In genomic region chr4:141897225-141897624, GRCm38 (mm10) we compare ENCODE assay signal across 14 mouse cellular contexts. TPM values are rescaled to one million over a fixed set of nuclear protein-coding genes. Genes with fewer than 3 reads are reported as not detected.
DNase-seq lines count a peak whose midpoint lies in the region; ATAC-seq and TF ChIP-seq lines count a peak whose summit lies in the region.
"Had no signal": no experiment of that assay in that cellular context is flagged by ENCODE, and none has a peak within 500 bp of the region (broad histone marks: within the 10 kb centered on the region; RNA-seq: fewer than 3 reads in every experiment).

No protein-coding gene starts in this region.

- peak; percentile 27; the same call in 1 of the 2 replicates for ATAC-seq in forebrain, embryonic 16.5 days
- ATAC-seq in midbrain, postnatal 0 days (ENCODE audit: low FRiP score), result no peak
- ATAC-seq: liver, embryonic 12.5 days had no signal

- H3K9me3 ChIP-seq in forebrain, embryonic 16.5 days (ENCODE audit: control insufficient read depth, low read length), result no peaks in the 10 kb centered on the region
- H3K9me3 ChIP-seq in midbrain, postnatal 0 days (ENCODE audit: low read length), result no peaks in the 10 kb centered on the region
- H3K9me3 ChIP-seq: kidney, embryonic 15.5 days; liver, embryonic 12.5 days had no signal

- peaks cover 44% of the 10 kb centered on the region for H3K4me1 ChIP-seq in forebrain, embryonic 16.5 days (replicated peaks; ENCODE audit: control insufficient read depth, insufficient read depth, low read length)
- H3K4me1 ChIP-seq in midbrain, postnatal 0 days (ENCODE audit: insufficient read depth, low read length), result peaks cover 5% of the 10 kb centered on the region; the same call in 1 of the 2 replicates

- H3K9ac ChIP-seq in forebrain, embryonic 16.5 days (replicated peaks; ENCODE audit: low read depth, low read length), result no peak overlapping the region
- H3K9ac ChIP-seq in midbrain, postnatal 0 days (replicated peaks; ENCODE audit: low read length, poor library complexity, severe bottlenecking), result no peak overlapping the region
- H3K9ac ChIP-seq: kidney, embryonic 15.5 days; liver, embryonic 12.5 days had no signal

- peak overlapping the region; percentile 16; the same call in 1 of the 2 replicates for H3K27ac ChIP-seq in forebrain, embryonic 16.5 days (ENCODE audit: low read length)
- H3K27ac ChIP-seq in midbrain, postnatal 0 days (ENCODE audit: low read depth, low read length), result no peak overlapping the region
- H3K27ac ChIP-seq: heart, adult 2 months; kidney, embryonic 15.5 days; liver, embryonic 12.5 days had no signal

- no peak for TF ChIP-seq CTCF in midbrain, postnatal 0 days (IDR thresholded peaks at IDR 0.05)

- no peak overlapping the region for H3K4me3 ChIP-seq in forebrain, embryonic 16.5 days (replicated peaks; ENCODE audit: low read length)
- H3K4me3 ChIP-seq in midbrain, postnatal 0 days (ENCODE audit: low read depth, low read length), result no peak overlapping the region
- H3K4me3 ChIP-seq: heart, adult 2 months; kidney, embryonic 15.5 days; liver, embryonic 12.5 days had no signal

- H3K4me2 ChIP-seq in forebrain, embryonic 16.5 days (ENCODE audit: low read length), result no peak overlapping the region
- H3K4me2 ChIP-seq in midbrain, postnatal 0 days (ENCODE audit: low read depth, low read length, poor library complexity, severe bottlenecking), result no peak overlapping the region
- H3K4me2 ChIP-seq: kidney, embryonic 15.5 days; liver, embryonic 12.5 days had no signal

- 39% methylated on average over 6 of the region's 6 CpGs for WGBS in forebrain, embryonic 16.5 days
- 68% methylated on average over 6 of the region's 6 CpGs for WGBS in midbrain, postnatal 0 days

- intact Hi-C loops in heart, postnatal 10 days (cut with DNase I), result no loop called here

- DNase-seq in kidney, postnatal 10 days, result peak; percentile 35
- DNase-seq in kidney, postnatal 36 days, result no peak
- peak; percentile 31 for DNase-seq in right cerebral cortex, adult 18-20 months
- DNase-seq in right cerebral cortex, postnatal 14 days, result no peak
- peak; percentile 78 for DNase-seq in midbrain, postnatal 0 days (ENCODE audit: low spot score)
- DNase-seq in ovary, postnatal 14 days (ENCODE audit: low spot score), result no peak
- no peak for DNase-seq in heart, postnatal 10 days
- DNase-seq: adrenal gland, adult 8-10 months; layer of hippocampus, postnatal 36 days; thymus, adult 18-20 months had no signal

- no peaks in the 10 kb centered on the region for H3K36me3 ChIP-seq in forebrain, embryonic 16.5 days (ENCODE audit: control insufficient read depth, insufficient read depth)
- no peaks in the 10 kb centered on the region for H3K36me3 ChIP-seq in midbrain, postnatal 0 days (ENCODE audit: insufficient read depth, low read length)
- H3K36me3 ChIP-seq: kidney, embryonic 15.5 days; liver, embryonic 12.5 days had no signal

- no peaks in the 10 kb centered on the region for H3K27me3 ChIP-seq in forebrain, embryonic 16.5 days (replicated peaks; ENCODE audit: control insufficient read depth, insufficient read depth, low read length)
- H3K27me3 ChIP-seq in midbrain, postnatal 0 days (ENCODE audit: insufficient read depth, low read length), result no peaks in the 10 kb centered on the region
- H3K27me3 ChIP-seq: kidney, embryonic 15.5 days had no signal

RNA-seq across cellular contexts. Expression of gene Efhd2, which starts 22.5 kb away (rescaled TPM):
- 69.9 and 76.8 TPM in 2 replicates for polyA plus RNA-seq in forebrain, embryonic 16.5 days (2015; fragmentation: Nextera tagmentation; extraction: Ambion mirVana)
- total RNA-seq in midbrain, postnatal 0 days (2014; rRNA removed), result 38.8 TPM in 2 replicates
- polyA plus RNA-seq in midbrain, postnatal 0 days (2015; fragmentation: Nextera tagmentation; extraction: Ambion mirVana), result 49.0 and 54.8 TPM in 2 replicates
- 10 to 100 TPM; 30.4 to 36.7 TPM for total RNA-seq in heart, postnatal 10 days (2021)

RNA-seq across cellular contexts. Expression of gene Ctrc, which starts 51.1 kb away (rescaled TPM):
- not detected in 2 replicates for polyA plus RNA-seq in forebrain, embryonic 16.5 days (2015; fragmentation: Nextera tagmentation; extraction: Ambion mirVana)
- not detected in 2 replicates for total RNA-seq in midbrain, postnatal 0 days (2014; rRNA removed)
- polyA plus RNA-seq in midbrain, postnatal 0 days (2015; fragmentation: Nextera tagmentation; extraction: Ambion mirVana), result not detected in 2 replicates
- not detected for total RNA-seq in heart, postnatal 10 days (2021)
- total RNA-seq: adrenal gland, adult 8-10 months; heart, adult 2 months; layer of hippocampus, postnatal 36 days had no signal
- polyA plus RNA-seq: heart, adult 2 months; kidney, embryonic 15.5 days; liver, embryonic 12.5 days had no signal

Comparison
In these comparisons a context has a peak if more than half of its experiments do, and no peak if none do; other contexts are left out.
1. DNase-seq: peak in kidney, postnatal 10 days (single experiment), right cerebral cortex, adult 18-20 months (single experiment) and midbrain, postnatal 0 days (single experiment); none in kidney, postnatal 36 days (0 of 2), right cerebral cortex, postnatal 14 days (single experiment), ovary, postnatal 14 days (single experiment) and heart, postnatal 10 days (0 of 2).